Mouse (Mus musculus) midbrain, embryonic 12.5 days (tissue): ENCODE results near the gene Snx30. TPM values are rescaled to one million over a fixed set of nuclear protein-coding genes. Genes with fewer than 3 reads are reported as not detected.

Experiments used
- ATAC-seq: fragments of 200-750 bp; cut with Nextera tagmentation; 2 replicates; pipeline ENCODE4 v1.8.0; 2017; ENCODE audit warnings: low read depth, moderate TSS enrichment, moderate library complexity; ENCODE audit not compliant: low FRiP score
- H3K27ac ChIP-seq: fragments of 300-500 bp; sonication (generic); replicated peaks from 2 replicates; pipeline ENCODE4 v1.5.1; 2016; ENCODE audit warnings: mild to moderate bottlenecking
- H3K27me3 ChIP-seq: fragments of 300-500 bp; sonication (generic); 2 replicates; pipeline ENCODE4 v1.6.1; 2016; ENCODE audit warnings: mild to moderate bottlenecking
- H3K36me3 ChIP-seq: fragments of 300-500 bp; sonication (generic); 2 replicates; pipeline ENCODE4 v1.6.1; 2016
- H3K4me1 ChIP-seq: fragments of 300-500 bp; sonication (generic); 2 replicates; pipeline ENCODE4 v1.6.1; 2016
- H3K4me2 ChIP-seq: fragments of 300-500 bp; sonication (generic); replicated peaks from 2 replicates; pipeline ENCODE4 v1.6.1; 2016; ENCODE audit warnings: mild to moderate bottlenecking, moderate library complexity
- H3K4me3 ChIP-seq: fragments of 300-500 bp; sonication (generic); 2 replicates; pipeline ENCODE4 v1.5.1; 2016; ENCODE audit warnings: mild to moderate bottlenecking
- H3K9ac ChIP-seq: fragments of 300-500 bp; sonication (generic); replicated peaks from 2 replicates; pipeline ENCODE4 v1.6.1; 2016; ENCODE audit warnings: mild to moderate bottlenecking, moderate library complexity
- H3K9me3 ChIP-seq: fragments of 300-500 bp; sonication (generic); 2 replicates; pipeline ENCODE4 v1.6.1; 2016; ENCODE audit warnings: mild to moderate bottlenecking
- WGBS: fragments of 180-500 bp; shearing (Covaris S2); methylation state at CpG from one replicate; pipeline ENCODE4 v1.1.7; 2016; 5-methylcytosine and 5-hydroxymethylcytosine counted together
- polyA plus RNA-seq: library from polyadenylated mRNA; unstranded; fragments of >200 nt; fragmentation: Nextera tagmentation; extraction: Ambion mirVana; gene quantifications from 2 replicates; pipeline ENCODE4 v1.2.1, GENCODE M21; 2016

Snx30 gene
- polyA plus RNA-seq, 1 experiment from 2014 or later, result 14.5 TPM

DNA sequence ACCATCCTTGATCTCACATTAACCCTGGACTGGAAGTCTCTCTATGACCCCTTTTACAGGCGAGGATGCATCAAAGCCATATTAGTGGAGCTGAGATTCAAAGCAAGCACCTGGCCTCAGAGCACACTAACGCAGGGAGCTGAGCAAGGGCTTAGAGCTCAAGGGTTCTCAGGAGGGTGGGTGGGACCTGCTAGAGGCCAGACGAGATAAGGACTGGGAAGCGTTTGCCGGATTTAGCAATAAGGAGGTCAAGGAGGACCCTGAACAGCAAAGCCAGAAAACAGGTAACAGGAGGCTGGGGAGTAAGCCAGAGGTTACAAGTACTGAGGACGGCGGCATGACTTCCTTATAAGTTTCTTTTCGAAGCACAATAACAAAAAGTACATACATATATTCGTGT, 10.8 kb downstream of the Snx30 start:
- no peak overlapping the region for H3K4me3 ChIP-seq
- H3K27me3 ChIP-seq, result no peaks in the 10 kb centered on the region
- H3K4me2 ChIP-seq, result no peak overlapping the region
- H3K9me3 ChIP-seq, result no peaks in the 10 kb centered on the region
- WGBS, result 76% methylated on average over 9 of the region's 9 CpGs
- peaks cover 30% of the 10 kb centered on the region for H3K4me1 ChIP-seq
- H3K9ac ChIP-seq, result no peak overlapping the region
- ATAC-seq, result no peak
- no peak overlapping the region for H3K27ac ChIP-seq
- H3K36me3 ChIP-seq, result no peaks in the 10 kb centered on the region

DNA sequence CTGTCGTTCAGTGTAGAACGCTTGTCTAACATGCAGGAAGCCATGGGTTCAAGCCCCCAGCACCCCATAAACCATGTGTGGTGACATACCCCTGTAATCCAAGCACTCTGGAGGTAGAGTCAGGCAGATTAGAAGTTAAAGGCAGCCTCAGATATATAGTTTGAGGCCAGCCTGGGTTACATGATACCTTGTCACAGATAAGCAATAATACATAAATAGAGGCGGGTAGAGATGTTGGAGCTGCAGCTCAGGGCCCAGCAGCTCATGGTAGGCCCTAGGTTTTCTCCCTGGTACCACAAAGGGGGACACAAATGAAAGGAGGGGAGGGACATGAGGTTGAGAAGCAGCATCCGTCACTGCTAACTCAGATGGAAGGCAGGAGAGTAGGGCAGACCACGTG, 12.2 kb downstream of the Snx30 start:
- no peak for ATAC-seq
- 82% methylated on average over 5 of the region's 5 CpGs for WGBS
- H3K9ac ChIP-seq, result no peak overlapping the region

DNA sequence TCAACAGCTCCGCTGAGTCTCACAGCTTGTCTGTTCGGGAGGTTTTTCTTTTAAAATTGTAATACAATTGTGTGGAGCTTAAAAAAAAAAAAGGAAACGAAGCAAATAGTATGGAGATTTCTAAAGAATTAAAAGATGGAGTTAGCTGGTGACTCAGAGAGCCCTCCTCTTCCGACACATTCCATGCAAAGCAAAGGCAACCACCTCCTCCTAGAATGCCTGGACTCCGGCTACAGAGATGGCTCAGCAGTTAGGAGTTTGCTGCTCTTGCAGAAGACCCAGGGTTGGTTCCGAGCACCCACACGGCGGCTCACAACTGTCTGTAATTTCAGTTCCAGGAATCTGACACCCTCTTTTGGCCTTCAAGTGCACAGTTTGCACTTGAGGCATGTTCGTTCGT, 12.9 kb downstream of the Snx30 start:
- Histone ChIP-seq H3K36me3 (no peaks in the 10 kb centered on the region), H3K4me3 (no peak overlapping the region), H3K27me3 (no peaks in the 10 kb centered on the region), H3K4me2 (no peak overlapping the region), H3K9ac (no peak overlapping the region), H3K4me1 (peaks cover 30% of the 10 kb centered on the region), H3K27ac (peak overlapping the region; percentile 70), H3K9me3 (no peaks in the 10 kb centered on the region)
- ATAC-seq, result no peak
- WGBS, result 75% methylated on average over 10 of the region's 10 CpGs

More for the DNA sequence above, 12.2 kb downstream of the Snx30 start:
- no peaks in the 10 kb centered on the region for H3K36me3 ChIP-seq
- H3K4me2 ChIP-seq, result no peak overlapping the region
- peaks cover 30% of the 10 kb centered on the region for H3K4me1 ChIP-seq
- H3K9me3 ChIP-seq, result no peaks in the 10 kb centered on the region
- H3K27me3 ChIP-seq, result no peaks in the 10 kb centered on the region
- no peak overlapping the region for H3K4me3 ChIP-seq
- no peak overlapping the region for H3K27ac ChIP-seq

DNA sequence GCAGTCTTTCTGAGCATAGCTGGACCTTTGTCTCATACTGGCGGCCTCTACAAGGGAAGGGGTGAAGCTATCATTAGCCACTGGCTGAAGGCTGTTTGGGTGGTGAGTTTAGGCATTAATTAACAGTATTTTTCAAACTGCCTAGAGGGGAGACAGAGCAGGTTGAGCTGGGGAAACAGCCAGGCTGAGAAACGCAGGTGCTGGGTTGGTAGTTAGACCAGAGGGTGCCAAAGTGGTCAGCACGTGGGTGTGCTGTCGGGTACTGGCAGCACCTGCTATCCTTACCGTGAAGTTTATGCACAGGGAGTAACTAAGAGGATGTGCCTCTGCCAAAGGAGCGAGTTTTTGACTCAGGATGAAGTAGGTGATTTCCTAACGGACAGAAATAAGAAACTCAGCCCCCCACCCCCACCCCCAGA, 13.4 kb downstream of the Snx30 start:
- WGBS, result 65% methylated on average over 7 of the region's 7 CpGs
- Histone ChIP-seq H3K9ac (no peak overlapping the region), H3K4me1 (peaks cover 30% of the 10 kb centered on the region), H3K4me2 (no peak overlapping the region), H3K9me3 (no peaks in the 10 kb centered on the region), H3K4me3 (no peak overlapping the region), H3K36me3 (no peaks in the 10 kb centered on the region), H3K27ac (peak overlapping the region; percentile 70), H3K27me3 (no peaks in the 10 kb centered on the region)
- ATAC-seq, result peak; percentile 28

DNA sequence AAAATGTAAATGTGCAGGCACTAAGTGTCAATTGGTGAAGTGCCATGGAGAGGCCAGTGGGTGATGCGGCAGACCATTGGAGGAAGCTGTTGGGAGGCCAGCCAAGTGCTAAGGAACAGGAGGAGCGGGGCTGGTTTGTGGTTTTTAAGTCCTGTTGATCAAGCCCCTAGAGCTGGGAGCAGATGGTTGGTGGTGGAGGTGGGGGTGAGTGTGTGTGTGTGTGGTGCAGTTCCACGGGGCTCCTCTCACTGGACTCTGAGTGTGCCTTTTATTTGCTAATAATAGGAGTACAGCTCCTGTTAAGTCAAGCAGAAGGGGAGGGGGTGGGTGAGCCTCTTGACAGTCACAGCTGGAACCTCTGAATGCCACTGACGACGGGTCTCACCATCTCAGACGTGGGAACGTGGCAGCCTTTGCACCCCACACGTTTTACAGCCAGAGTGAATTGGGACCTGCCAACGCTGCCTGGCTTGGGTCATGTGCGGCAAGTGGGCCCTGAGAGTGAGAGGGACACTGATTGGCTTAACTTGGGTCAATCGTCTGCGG, 13.9 kb downstream of the Snx30 start:
- no peak overlapping the region for H3K4me3 ChIP-seq
- peak overlapping the region; percentile 70 for H3K27ac ChIP-seq
- no peak overlapping the region for H3K4me2 ChIP-seq
- 35% methylated on average over 12 of the region's 12 CpGs for WGBS
- H3K27me3 ChIP-seq, result no peaks in the 10 kb centered on the region
- no peaks in the 10 kb centered on the region for H3K9me3 ChIP-seq
- H3K36me3 ChIP-seq, result no peaks in the 10 kb centered on the region
- peaks cover 30% of the 10 kb centered on the region for H3K4me1 ChIP-seq
- peak; percentile 81 for ATAC-seq
- no peak overlapping the region for H3K9ac ChIP-seq

DNA sequence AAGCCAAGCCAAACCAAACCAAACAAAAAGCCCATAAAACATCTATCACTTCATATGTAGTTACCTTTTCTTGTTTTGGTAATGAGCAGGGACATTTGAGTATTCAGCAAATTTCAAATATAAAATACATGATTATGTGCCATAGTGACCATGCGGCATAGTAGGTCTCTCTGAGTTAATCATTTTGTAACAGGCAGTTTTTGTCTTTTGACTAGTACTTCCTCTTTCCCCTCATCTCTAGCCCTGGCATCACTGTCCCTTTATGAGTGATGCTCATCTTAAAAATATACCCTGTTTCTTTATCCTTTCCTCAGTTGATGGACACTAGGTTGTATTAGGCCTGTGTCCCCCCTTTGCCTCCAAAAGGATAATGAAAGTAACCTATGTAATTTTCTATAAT, 15.9 kb downstream of the Snx30 start:
- Histone ChIP-seq H3K9ac (no peak overlapping the region), H3K27ac (no peak overlapping the region), H3K9me3 (no peaks in the 10 kb centered on the region), H3K36me3 (no peaks in the 10 kb centered on the region; the same call in 1 of the 2 replicates), H3K4me2 (no peak overlapping the region), H3K4me1 (peaks cover 23% of the 10 kb centered on the region), H3K27me3 (no peaks in the 10 kb centered on the region), H3K4me3 (no peak overlapping the region)
- no peak for ATAC-seq
- WGBS, result 96% methylated on average over 1 of the region's 1 CpGs

DNA sequence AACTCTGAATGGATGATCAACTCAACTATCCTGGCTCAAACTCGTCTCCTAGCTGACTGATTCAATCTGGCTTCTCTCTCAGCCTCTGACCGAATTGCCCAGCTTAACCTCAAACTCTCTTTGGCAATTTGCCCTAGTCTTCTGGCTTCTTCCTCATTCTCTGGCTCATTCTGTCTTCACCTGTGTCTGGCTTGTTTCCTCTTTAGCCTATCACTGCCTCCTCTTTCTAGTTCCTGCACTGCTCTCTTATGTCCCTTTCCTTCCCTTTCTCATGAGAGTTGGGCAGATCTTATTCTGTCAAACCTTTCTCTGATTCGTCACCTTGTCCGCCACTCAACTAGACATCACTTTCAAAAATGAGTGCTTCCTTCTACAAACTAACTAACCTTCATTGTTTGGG, 16.5 kb downstream of the Snx30 start:
- H3K36me3 ChIP-seq, result no peaks in the 10 kb centered on the region; the same call in 1 of the 2 replicates
- no peak overlapping the region for H3K4me2 ChIP-seq
- H3K9me3 ChIP-seq, result no peaks in the 10 kb centered on the region
- no peak overlapping the region for H3K27ac ChIP-seq
- ATAC-seq, result no peak
- no peak overlapping the region for H3K4me3 ChIP-seq
- peaks cover 22% of the 10 kb centered on the region for H3K4me1 ChIP-seq
- no peaks in the 10 kb centered on the region for H3K27me3 ChIP-seq
- 92% methylated on average over 4 of the region's 4 CpGs for WGBS
- H3K9ac ChIP-seq, result no peak overlapping the region

DNA sequence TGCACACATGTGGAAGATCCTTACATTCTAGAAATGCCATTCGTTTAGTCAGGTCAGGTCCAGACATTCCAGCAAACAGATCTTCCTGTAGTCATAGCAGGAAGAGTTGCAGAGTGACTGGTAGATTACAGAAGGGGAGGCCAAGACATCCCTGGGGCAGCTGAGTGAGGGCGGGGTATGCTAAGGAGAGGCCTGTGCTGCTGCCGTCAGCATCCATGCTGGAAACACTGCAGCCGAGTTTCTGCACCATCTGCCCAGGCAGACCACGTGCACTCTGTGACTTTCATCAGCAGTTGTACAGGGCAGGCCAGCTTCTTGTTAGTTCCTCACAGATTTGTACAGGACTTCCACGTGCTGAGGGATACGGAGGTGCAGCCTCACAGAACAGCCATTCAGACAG, 17.8 kb downstream of the Snx30 start:
- Histone ChIP-seq H3K27ac (no peak overlapping the region), H3K4me2 (no peak overlapping the region), H3K4me1 (peaks cover 15% of the 10 kb centered on the region), H3K9ac (no peak overlapping the region), H3K9me3 (no peaks in the 10 kb centered on the region), H3K36me3 (no peaks in the 10 kb centered on the region; the same call in 1 of the 2 replicates), H3K27me3 (no peaks in the 10 kb centered on the region), H3K4me3 (no peak overlapping the region)
- ATAC-seq, result no peak
- WGBS, result 72% methylated on average over 7 of the region's 7 CpGs

DNA sequence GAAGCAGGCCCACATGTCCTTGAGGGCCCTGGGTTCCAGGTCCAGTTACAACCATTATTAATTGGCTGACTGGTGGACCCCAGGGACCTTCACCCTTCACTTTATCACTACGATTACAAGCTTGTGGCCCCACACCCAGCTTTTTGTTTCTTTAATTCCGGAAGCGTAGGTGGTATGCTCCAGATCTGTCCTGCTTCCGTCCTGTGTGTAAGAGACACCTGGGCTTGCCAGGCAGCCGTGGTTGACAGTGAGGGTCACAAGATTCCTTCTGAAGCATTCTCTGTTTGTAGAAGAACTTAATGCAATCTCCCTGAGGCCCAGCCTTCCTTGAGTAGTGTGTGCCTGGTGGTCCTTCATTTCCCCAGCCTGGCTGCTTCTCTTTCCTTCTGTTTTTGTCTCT, 19.2 kb downstream of the Snx30 start:
- Histone ChIP-seq H3K27me3 (no peaks in the 10 kb centered on the region), H3K27ac (no peak overlapping the region), H3K9ac (no peak overlapping the region), H3K36me3 (no peaks in the 10 kb centered on the region; the same call in 1 of the 2 replicates), H3K4me1 (peaks cover under 1% of the 10 kb centered on the region; the same call in 1 of the 2 replicates), H3K4me2 (no peak overlapping the region), H3K9me3 (no peaks in the 10 kb centered on the region), H3K4me3 (no peak overlapping the region)
- WGBS, result 92% methylated on average over 5 of the region's 5 CpGs
- ATAC-seq, result no peak

DNA sequence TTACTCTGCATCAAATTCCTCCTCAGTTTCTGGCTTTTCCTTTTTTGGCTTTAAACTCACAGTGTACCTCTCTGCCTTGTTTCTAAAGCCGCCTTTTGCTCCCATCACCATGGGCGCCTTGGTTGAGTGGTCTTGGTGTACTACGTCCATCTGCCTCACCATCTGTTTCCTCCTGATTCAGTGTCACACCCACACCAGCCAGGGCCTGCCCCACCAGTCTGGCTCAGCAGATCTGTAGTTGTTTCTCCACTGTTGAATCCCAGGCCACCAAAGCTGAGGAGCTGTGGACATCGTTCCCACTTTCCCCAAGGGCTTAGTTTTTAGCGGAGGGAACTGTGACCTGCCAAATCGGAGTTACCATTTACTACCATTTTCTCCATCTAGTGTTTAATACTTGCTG, 20.0 kb downstream of the Snx30 start:
- Histone ChIP-seq H3K27me3 (no peaks in the 10 kb centered on the region), H3K4me1 (no peaks in the 10 kb centered on the region), H3K9me3 (no peaks in the 10 kb centered on the region), H3K4me3 (no peak overlapping the region), H3K36me3 (no peaks in the 10 kb centered on the region; the same call in 1 of the 2 replicates), H3K9ac (no peak overlapping the region), H3K4me2 (no peak overlapping the region), H3K27ac (no peak overlapping the region)
- WGBS, result 87% methylated on average over 6 of the region's 6 CpGs
- ATAC-seq, result no peak

DNA sequence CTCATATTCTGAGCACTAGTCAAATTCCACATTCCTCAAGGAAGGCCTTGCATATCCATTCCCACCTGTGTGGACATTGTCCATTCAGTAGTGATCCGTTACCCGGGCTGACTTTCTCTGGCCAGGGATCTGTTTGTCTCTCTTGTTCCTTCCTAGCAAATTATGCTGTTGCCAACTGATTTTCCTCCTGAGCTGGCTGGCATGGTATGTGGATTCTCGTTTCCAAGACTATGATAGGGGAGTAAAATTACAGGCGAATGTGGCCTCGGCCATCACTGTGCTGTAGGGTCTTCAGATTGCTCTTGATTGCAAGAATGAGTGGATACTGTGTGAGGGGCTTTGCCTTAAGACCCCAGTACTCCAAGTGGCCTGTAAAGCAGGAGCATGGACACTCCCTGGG, 20.7 kb downstream of the Snx30 start:
- ATAC-seq, result no peak
- Histone ChIP-seq H3K4me3 (no peak overlapping the region), H3K27me3 (no peaks in the 10 kb centered on the region), H3K36me3 (no peaks in the 10 kb centered on the region; the same call in 1 of the 2 replicates), H3K9me3 (no peaks in the 10 kb centered on the region), H3K4me1 (no peaks in the 10 kb centered on the region), H3K9ac (no peak overlapping the region), H3K27ac (no peak overlapping the region), H3K4me2 (no peak overlapping the region)
- 86% methylated on average over 5 of the region's 5 CpGs for WGBS

DNA sequence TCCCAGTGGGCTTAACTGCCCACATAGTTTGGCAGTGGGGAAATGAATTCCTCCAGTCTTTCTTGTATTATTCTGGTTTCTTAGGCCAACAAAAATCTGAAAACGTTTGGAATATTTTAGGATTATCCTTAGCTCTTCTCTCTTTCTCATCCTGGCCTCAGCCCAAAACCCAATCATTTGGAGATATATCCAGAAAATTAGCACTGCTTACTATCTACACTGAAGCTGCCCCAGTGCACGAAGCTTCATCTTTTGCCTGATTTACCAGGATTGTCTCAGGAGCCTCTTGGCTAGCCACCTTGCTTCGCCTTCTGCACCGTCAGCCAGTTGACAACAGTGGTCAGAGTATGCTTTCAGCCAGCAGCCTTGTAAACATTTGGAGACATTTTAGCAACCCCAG, 23.4 kb downstream of the Snx30 start:
- Histone ChIP-seq H3K4me2 (no peak overlapping the region), H3K4me1 (no peaks in the 10 kb centered on the region), H3K4me3 (no peak overlapping the region), H3K9ac (no peak overlapping the region), H3K27ac (no peak overlapping the region), H3K27me3 (no peaks in the 10 kb centered on the region), H3K9me3 (no peaks in the 10 kb centered on the region), H3K36me3 (no peaks in the 10 kb centered on the region; the same call in 1 of the 2 replicates)
- WGBS, result 86% methylated on average over 4 of the region's 4 CpGs
- ATAC-seq, result no peak

DNA sequence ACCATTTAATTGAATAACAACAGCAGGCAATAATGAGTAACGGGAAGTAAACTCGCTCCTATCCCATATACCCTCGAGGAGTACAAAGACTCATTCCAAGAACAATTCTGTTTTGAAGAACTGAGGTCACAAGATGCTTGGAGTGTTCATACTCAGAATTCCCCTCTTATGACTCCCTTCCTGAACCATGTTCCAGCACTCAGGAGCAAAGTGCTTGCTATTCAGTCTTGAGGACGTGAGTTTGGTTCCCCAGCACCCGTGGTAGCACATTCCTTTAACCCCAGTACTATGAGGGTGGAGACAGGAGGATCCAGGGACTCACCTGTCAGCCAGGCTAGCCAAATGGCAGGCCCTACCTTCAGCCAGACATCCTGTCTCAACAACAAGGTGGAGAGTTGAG, 25.4 kb downstream of the Snx30 start:
- no peaks in the 10 kb centered on the region for H3K27me3 ChIP-seq
- H3K9me3 ChIP-seq, result no peaks in the 10 kb centered on the region
- H3K4me1 ChIP-seq, result no peaks in the 10 kb centered on the region
- no peak overlapping the region for H3K4me2 ChIP-seq
- H3K27ac ChIP-seq, result no peak overlapping the region
- ATAC-seq, result no peak
- H3K9ac ChIP-seq, result no peak overlapping the region
- H3K4me3 ChIP-seq, result no peak overlapping the region
- 86% methylated on average over 5 of the region's 5 CpGs for WGBS
- no peaks in the 10 kb centered on the region for H3K36me3 ChIP-seq
